Mouse (Mus musculus): ENCODE measurements around the gene Gm10203. TPM values are rescaled to one million over a fixed set of nuclear protein-coding genes. Genes with fewer than 3 reads are reported as not detected.
A peak's percentile ranks its signal among the peaks of the same experiment; 100 is the strongest.
"Not testable (repeated sequence)": the region's sequence is repeated elsewhere in the genome, so short reads cannot be mapped to it uniquely, and the experiment has no call there.

The Gm10203 gene
- polyA plus RNA-seq, 1 experiment from 2014 or later: not detected

DNA sequence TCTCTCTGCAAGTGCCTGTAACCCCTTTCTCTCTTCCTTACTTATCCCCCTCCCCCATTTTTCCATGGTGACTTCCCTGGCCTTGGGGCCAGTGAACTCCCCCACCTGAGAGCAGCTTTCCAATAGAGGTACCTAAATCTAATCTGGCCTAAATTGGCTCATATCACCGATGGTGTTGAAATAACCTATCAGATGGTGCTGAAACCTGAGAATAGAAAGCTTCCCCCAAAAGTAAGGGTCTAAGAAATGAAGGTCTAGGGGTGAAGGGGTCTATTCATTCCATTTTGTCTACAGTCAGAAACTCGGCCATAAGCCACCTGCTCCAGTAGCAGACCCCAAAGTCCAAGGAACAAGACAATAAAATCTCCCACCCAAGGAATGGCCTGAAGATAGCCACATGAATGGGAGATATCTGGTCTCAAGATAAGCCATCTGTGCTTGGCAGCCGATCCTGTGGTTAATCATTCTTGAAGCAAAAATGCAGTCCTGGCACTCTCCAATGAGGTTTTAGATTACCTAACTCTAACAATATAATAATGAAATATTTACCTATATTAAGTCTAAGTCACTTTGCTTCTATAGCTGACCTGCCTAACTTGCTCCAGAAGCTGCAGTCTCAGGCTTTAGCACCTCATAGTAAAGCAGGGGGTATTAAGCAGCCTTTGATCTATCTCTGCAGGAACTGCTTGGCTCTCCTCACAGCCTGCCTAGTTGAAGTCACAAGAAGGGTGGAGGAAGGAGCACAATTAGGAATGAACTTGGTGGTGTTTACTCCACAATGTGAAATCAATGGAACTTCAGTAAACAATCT, 25.3 kb downstream of the Gm10203 start:
- Histone ChIP-seq H3K27me3 (no peaks in the 10 kb centered on the region), H3K9me3 (replicated peaks) (no peaks in the 10 kb centered on the region), H3K36me3 (replicated peaks) (no peaks in the 10 kb centered on the region), H3K27ac (replicated peaks) (0 out of 2 replicates have a peak overlapping the region, but pooled peaks have one; percentile 29), H3K4me3 (replicated peaks) (no peak overlapping the region), H3K4me1 (replicated peaks) (peaks cover 19% of the 10 kb centered on the region), H3K9ac (no peak overlapping the region), H3K4me2 (no peak overlapping the region)
- no peak for ATAC-seq (ENCODE audit: insufficient read depth)
- 24% methylated on average over 3 of the region's 3 CpGs for WGBS (ENCODE audit: insufficient replicate concordance)

DNA sequence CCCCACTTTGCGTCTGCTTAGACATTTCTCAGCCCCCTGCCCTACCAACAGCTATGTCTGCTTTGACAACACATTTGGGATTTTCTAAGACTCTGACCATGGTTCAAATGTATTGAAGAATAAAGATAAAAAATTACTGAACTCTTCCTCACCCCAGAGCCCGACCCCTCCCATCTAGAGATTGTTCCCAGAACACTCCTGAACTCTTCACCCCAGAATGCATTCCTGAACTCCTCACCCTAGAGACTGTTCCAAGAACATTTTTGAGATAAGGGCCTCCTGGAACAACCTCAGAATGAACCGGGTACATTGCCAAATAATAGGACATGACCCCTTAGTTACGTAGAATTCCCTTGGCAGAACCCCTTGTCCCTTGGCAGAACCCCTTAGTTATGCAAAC, 37.1 kb downstream of the Gm10203 start:
- ATAC-seq (ENCODE audit: insufficient read depth); H3K27me3 ChIP-seq; H3K4me3 ChIP-seq (replicated peaks); H3K9me3 ChIP-seq (replicated peaks); H3K9ac ChIP-seq; H3K4me2 ChIP-seq; H3K27ac ChIP-seq (replicated peaks); H3K4me1 ChIP-seq (replicated peaks): not testable (repeated sequence)
- 70% methylated on average over 3 of the region's 4 CpGs for WGBS (ENCODE audit: insufficient replicate concordance)
- peaks cover 14% of the 10 kb centered on the region for H3K36me3 ChIP-seq (replicated peaks)

DNA sequence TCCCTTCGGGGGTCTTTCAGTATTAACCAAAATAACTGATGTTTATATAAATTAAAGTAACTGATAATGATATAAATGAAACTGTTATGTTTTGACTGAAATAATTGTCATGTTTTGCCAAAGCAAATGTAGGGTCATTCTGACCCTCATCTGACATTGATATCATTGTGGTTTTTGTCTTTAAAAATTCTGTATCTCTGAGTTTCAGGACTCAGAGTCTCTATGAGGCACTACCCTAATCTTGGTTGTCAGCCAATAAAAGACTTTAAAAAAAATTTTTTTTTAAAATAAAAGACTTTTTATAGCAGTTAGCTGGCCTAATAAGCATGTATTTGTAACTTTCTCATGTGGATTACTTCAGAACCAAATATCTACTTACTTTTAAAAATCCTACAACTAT, 37.7 kb downstream of the Gm10203 start:
- H3K9ac ChIP-seq: no peak overlapping the region
- no peaks in the 10 kb centered on the region for H3K27me3 ChIP-seq

DNA sequence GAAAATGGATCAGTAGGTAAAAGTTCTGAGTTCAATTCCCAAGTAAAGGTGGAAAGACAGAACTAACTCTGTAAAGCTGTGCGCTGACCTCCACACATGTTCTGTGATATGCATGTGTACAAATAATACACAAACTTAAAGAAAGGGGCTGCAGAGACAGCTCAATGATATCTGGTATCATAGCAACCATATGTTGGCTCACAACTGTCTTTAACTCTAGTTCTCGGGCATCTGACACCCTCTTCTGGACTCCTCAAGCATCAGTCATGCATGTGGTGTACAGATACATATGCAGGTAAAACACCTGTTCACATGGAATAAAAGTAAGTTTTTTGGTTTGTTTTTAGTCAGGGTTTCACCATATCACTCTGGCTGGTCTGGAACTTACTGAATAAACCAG, 38.5 kb downstream of the Gm10203 start:
- no peaks in the 10 kb centered on the region for H3K27me3 ChIP-seq
- no peaks in the 10 kb centered on the region for H3K4me1 ChIP-seq (replicated peaks)
- no peaks in the 10 kb centered on the region for H3K9me3 ChIP-seq (replicated peaks)
- H3K9ac ChIP-seq: no peak overlapping the region
- ATAC-seq (ENCODE audit: insufficient read depth): no peak
- no peak overlapping the region for H3K4me3 ChIP-seq (replicated peaks)
- H3K27ac ChIP-seq (replicated peaks): no peak overlapping the region
- no peak overlapping the region for H3K4me2 ChIP-seq
- 60% methylated on average over 2 of the region's 2 CpGs for WGBS (ENCODE audit: insufficient replicate concordance)
- H3K36me3 ChIP-seq (replicated peaks): peaks cover 14% of the 10 kb centered on the region

More for the DNA sequence above, 37.7 kb downstream of the Gm10203 start:
- Histone ChIP-seq H3K9me3 (replicated peaks) (no peaks in the 10 kb centered on the region), H3K36me3 (replicated peaks) (peaks cover 14% of the 10 kb centered on the region), H3K27ac (replicated peaks) (no peak overlapping the region), H3K4me2 (no peak overlapping the region), H3K4me1 (replicated peaks) (no peaks in the 10 kb centered on the region), H3K4me3 (replicated peaks) (no peak overlapping the region)
- WGBS (ENCODE audit: insufficient replicate concordance): 49% methylated on average over 1 of the region's 1 CpGs
- ATAC-seq (ENCODE audit: insufficient read depth): no peak

DNA sequence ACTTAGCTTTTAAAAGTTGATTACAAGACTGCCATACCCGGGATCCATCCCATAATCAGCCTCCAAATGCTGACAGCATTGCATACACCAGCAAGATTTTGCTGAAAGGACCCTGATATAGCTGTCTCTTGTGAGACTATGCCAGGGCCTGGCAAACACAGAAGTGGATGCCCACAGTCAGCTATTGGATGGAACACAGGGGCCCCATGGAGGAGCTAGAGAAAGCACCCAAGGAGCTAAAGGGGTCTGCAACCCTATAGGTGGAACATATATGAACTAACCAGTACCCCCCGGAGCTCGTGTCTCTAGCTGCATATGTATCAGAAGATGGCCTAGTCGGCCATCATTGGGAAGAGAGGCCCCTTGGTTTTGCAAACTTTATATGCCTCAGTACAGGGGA, 40.0 kb downstream of the Gm10203 start:
- not testable (repeated sequence) for H3K9ac ChIP-seq; H3K27me3 ChIP-seq; ATAC-seq (ENCODE audit: insufficient read depth); H3K4me1 ChIP-seq (replicated peaks); H3K9me3 ChIP-seq (replicated peaks); H3K27ac ChIP-seq (replicated peaks); H3K4me2 ChIP-seq; H3K4me3 ChIP-seq (replicated peaks)
- WGBS (ENCODE audit: insufficient replicate concordance): 77% methylated on average over 4 of the region's 4 CpGs
- peaks cover 14% of the 10 kb centered on the region for H3K36me3 ChIP-seq (replicated peaks)

DNA sequence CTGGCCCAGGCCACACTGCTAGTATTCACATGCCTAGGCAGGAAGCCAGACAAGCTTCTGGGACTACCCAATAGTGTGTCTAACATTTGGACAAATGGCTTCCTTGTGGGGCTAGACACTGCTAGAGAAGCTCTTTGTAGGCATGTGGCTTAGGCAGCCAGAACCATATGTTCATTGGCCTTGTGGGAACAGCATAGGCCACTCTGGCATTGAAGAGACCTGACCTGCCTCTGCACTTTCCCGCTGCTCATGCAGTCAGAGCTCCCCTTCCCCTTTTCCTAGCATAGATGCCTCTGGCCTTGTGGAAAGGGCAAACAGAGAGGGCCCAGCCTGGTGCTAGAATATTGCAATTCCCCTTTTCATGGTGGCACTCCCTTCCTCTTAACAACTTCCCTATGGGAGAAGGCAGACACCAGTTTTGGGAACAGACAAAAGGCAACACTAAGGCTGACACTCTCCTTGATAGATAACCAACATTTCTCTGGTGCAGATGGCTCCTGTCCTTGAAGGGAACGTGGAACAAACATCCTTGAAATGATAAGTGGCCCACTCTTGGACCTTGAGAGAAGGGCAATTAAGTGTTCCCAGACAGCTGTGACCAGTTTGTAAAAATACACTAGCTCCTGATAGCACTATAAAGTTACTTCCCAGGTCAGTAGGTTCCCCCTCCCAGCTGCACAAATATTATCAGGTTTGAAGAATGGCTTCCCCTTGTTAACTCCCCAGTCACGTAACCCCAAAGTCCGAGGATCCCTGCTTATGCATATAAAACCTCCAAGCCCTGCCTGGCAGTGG, 44.1 kb downstream of the Gm10203 start:
- no peak overlapping the region for H3K4me3 ChIP-seq (replicated peaks)
- 57% methylated on average over 4 of the region's 4 CpGs for WGBS (ENCODE audit: insufficient replicate concordance)
- no peak overlapping the region for H3K9ac ChIP-seq
- no peak overlapping the region for H3K27ac ChIP-seq (replicated peaks)
- ATAC-seq (ENCODE audit: insufficient read depth): no peak
- peaks cover 4% of the 10 kb centered on the region; the same call in 1 of the 2 replicates for H3K4me1 ChIP-seq (replicated peaks)
- H3K9me3 ChIP-seq (replicated peaks): no peaks in the 10 kb centered on the region
- H3K36me3 ChIP-seq (replicated peaks): peaks cover 13% of the 10 kb centered on the region
- H3K4me2 ChIP-seq: no peak overlapping the region
- no peaks in the 10 kb centered on the region for H3K27me3 ChIP-seq

DNA sequence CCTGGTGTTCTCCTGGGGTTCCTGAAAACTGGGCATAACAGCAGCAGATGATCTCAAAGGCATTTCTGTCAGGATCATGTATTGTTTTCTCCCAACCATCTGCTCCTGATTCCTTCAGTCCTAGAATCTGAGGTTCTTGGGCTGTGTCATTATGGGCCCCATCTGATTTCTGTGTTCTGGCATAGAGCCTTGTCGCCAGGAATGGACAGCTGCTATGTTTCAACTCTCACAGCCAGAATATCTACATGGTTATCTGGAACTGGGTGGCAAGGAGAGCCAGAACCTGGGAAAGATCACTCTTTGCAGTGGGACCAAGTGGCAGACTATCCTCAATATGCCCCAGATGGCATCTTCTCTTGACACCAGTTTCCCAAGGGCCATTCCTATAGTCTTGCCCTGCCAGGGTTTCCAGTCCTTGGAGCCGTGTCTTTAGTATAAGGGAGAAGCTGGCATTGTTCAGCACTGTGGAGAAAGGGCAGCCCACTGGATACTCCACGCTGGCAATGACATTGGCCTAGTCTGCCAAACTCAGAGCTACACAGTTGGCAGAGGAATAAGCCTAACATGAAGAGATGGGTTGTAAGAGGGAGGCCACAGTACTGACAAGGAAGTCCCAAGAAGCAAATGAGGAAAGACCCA, 45.1 kb downstream of the Gm10203 start:
- 66% methylated on average over 3 of the region's 3 CpGs for WGBS (ENCODE audit: insufficient replicate concordance)
- no peak overlapping the region for H3K27ac ChIP-seq (replicated peaks)

DNA sequence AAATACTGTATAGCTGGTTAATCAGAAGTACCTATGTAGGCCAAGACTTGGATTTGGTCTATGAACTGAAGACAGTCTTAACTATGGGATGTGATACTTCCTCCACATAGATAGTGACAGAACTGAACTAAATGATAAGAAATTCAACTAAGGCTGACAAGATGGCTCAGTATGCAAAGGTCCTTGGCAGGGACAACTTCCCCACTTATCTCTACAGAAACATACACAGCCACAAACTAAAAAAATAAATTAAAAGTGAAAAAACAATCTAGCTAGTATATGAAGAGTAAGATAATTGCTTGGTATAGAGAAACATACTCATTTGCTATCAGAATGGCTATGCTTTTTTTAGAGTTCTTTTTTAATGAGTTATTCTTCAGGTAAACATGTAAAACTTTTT, 49.1 kb downstream of the Gm10203 start:
- no peak overlapping the region for H3K9ac ChIP-seq
- H3K4me1 ChIP-seq (replicated peaks): peaks cover 13% of the 10 kb centered on the region
- H3K9me3 ChIP-seq (replicated peaks): no peaks in the 10 kb centered on the region
- H3K4me3 ChIP-seq (replicated peaks): no peak overlapping the region
- ATAC-seq (ENCODE audit: insufficient read depth): peak; percentile 61
- peaks cover 39% of the 10 kb centered on the region for H3K36me3 ChIP-seq (replicated peaks)
- H3K27ac ChIP-seq (replicated peaks): no peak overlapping the region
- no peaks in the 10 kb centered on the region for H3K27me3 ChIP-seq
- H3K4me2 ChIP-seq: no peak overlapping the region

More for the DNA sequence above, 45.1 kb downstream of the Gm10203 start:
- peaks cover 9% of the 10 kb centered on the region; the same call in 1 of the 2 replicates for H3K4me1 ChIP-seq (replicated peaks)
- no peak for ATAC-seq (ENCODE audit: insufficient read depth)
- peaks cover 16% of the 10 kb centered on the region for H3K36me3 ChIP-seq (replicated peaks)
- H3K9me3 ChIP-seq (replicated peaks): no peaks in the 10 kb centered on the region
- no peak overlapping the region for H3K4me3 ChIP-seq (replicated peaks)
- H3K27me3 ChIP-seq: no peaks in the 10 kb centered on the region
- no peak overlapping the region for H3K4me2 ChIP-seq
- no peak overlapping the region for H3K9ac ChIP-seq

Other genes with a start within 250 kb of the Gm10203 start
- gene Caprin2, start 233.9 kb upstream of the Gm10203 start, polyA plus RNA-seq (2015; fragmentation: Nextera tagmentation; extraction: Ambion mirVana): 4.3 and 5.7 TPM in 2 replicates
- 14.5 and 15.9 TPM in 2 replicates for gene Sinhcaf, start 183.7 kb upstream of the Gm10203 start, polyA plus RNA-seq (2015; fragmentation: Nextera tagmentation; extraction: Ambion mirVana)
- 3.8 and 4.2 TPM in 2 replicates for gene Dennd5b, start 28.5 kb upstream of the Gm10203 start, polyA plus RNA-seq (2015; fragmentation: Nextera tagmentation; extraction: Ambion mirVana)
- gene Etfbkmt, start 9.7 kb downstream of the Gm10203 start, polyA plus RNA-seq (2015; fragmentation: Nextera tagmentation; extraction: Ambion mirVana): 11.4 and 12.3 TPM in 2 replicates
- 5.3 and 5.6 TPM in 2 replicates for gene Amn1, start 58.5 kb downstream of the Gm10203 start, polyA plus RNA-seq (2015; fragmentation: Nextera tagmentation; extraction: Ambion mirVana)
- 26.6 and 27.3 TPM in 2 replicates for gene Resf1, start 179.2 kb downstream of the Gm10203 start, polyA plus RNA-seq (2015; fragmentation: Nextera tagmentation; extraction: Ambion mirVana)